Mouse (Mus musculus) cortical plate, adult 2 months (tissue): Measurements from ENCODE around the gene Cdc37l1.

Experiments used
- CTCF ChIP-seq: fragments of 200-500 bp; IDR thresholded peaks from 2 replicates; pipeline ENCODE4 v1.5.1; 2011; ENCODE audit warnings: mild to moderate bottlenecking, control low read depth, low read length; ENCODE audit not compliant: insufficient read depth; ENCODE audit errors: extremely low read depth
- POLR2A ChIP-seq: fragments of 200-500 bp; IDR thresholded peaks from 2 replicates; pipeline ENCODE4 v1.6.1; 2011; ENCODE audit warnings: mild to moderate bottlenecking, low read length, control low read depth; ENCODE audit not compliant: insufficient read depth; ENCODE audit errors: extremely low read depth

DNA sequence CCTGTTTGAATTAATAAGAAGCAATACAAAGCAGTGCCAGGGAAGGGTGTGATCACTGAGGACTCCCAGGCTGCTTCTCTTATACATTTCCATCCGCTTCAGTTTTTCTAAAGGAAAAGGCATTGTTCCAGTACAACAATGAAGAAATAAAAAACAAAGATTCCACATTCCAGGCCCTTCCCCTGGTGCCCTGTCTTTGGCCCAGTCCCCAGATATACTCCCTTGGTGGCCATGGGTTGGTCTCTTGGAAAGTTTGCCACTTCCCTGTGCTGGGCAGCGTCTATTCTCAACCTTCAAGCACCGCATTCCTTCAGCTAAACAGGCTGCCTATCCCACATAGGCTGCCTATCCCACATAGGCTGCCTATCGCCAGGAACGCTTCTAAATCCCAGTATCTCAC lies 46.9 kb downstream of the Cdc37l1 start:
- TF ChIP-seq POLR2A = no peak
- no peak for TF ChIP-seq CTCF
